Mouse (Mus musculus): ENCODE results near the gene Comtd1.

Comtd1 gene

DNA sequence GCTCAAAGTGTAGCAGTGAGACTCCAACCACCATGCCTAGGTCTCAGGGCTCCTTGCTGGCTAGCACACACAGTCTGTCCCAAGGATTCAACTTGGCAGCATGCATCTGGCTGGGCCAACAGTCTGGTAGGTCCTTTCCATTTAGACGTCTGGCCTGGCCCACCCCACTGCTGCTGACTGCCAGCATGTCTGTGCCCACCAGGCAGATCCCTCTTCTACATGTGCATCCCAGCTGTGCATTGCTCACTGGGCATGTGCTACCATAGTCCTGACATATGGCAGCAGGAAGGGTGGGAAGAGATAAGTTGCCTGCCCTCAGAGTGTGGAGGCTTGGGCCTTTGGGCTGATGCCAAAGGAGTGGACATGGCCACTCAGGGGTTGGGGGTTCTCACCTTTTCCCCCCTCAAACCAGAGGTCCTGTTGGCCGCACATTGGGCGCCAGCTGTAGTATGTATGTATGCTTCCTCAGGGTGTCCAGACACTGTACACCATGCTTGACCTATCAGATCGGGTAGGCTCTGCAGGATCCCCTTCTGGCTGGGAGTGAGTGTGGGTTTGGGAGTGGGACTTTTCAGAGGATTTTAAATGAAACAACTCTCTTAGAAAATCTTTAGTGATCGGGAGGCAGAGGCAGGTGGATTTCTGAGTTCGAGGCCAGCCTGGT lies 46.1 kb downstream of the Comtd1 start:
- no peak for DNase-seq

DNA sequence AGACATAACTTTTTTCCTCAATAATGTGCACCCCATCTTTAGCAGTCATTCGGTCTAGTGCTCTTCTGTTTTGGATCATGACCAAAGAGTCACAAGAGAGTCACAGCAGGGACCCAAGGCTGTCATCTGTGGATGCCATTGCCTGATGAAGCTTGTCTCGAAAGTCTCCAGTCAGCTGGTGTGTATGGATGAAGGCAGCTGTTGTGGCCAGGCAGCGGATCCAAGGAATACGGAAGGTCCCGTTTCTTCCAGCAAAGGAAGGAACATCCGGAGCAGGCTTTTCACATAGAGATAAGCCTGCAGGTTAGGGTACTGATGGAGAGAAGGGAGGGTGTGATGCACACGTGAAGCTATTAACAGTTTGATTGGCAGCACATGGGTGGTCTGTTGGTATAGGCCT lies 47.2 kb downstream of the Comtd1 start:
- no peak for DNase-seq

DNA sequence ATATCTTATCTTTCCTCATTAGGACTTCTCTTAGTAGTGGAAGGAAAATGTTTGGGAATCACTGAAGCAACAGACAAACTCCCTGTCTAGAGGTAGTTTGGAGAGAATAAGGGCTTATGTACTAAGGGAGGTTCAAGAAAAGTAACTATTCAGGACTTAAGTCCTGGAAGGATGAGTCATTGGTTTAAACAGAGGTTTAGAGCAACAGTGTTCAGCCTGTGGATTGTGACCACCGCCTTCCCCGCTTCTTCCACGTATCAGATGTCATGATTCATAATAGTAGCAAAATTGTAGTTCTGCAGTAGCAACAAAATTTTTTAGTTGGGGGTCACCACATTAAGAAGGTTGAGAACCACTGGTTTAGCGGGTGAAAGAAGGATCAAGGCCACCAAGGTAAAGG lies 48.1 kb downstream of the Comtd1 start:
- no peak for DNase-seq
